Mouse (Mus musculus): ENCODE results near the gene Usp6nl.

DNA sequence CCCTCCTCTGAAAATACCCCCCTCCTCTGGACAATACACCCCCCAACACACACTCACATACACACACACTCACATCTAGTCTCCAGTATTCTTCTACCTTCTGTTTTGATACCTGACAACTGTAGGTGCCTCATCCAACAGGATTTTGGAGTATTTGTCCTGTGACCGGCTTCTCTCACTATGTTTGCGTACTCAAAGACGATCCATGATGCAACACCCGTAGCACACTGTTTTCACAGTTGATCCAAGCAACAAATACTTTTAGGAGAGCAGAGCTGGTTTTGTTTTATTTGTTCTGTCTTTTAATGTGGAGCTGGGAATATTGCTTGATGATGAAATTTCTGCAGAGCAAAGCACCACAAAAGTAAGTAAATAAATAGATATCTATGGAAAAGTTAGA, 17.7 kb upstream of the Usp6nl start:
- TF ChIP-seq CTCF (IDR thresholded peaks at IDR 0.05; ENCODE audit: extremely low read depth, insufficient read depth, low read length) (no peak), POLR2A (IDR thresholded peaks at IDR 0.05; ENCODE audit: extremely low read depth, insufficient read depth, low read length) (no peak)

Measured in cortical plate, adult 2 months (tissue).